Mouse (Mus musculus): ENCODE measurements at regions not wholly inside any gene's neighbourhood (a gene's known extent, or its start where the extent isn't known, plus 50 kb on each side); places are given as distances from the start of the nearest gene placed in this dataset.

GRCm38 (mm10) chr10:99654284-99654683 is 105.2 kb downstream of the Csl start:
- no peak for DNase-seq

DNA sequence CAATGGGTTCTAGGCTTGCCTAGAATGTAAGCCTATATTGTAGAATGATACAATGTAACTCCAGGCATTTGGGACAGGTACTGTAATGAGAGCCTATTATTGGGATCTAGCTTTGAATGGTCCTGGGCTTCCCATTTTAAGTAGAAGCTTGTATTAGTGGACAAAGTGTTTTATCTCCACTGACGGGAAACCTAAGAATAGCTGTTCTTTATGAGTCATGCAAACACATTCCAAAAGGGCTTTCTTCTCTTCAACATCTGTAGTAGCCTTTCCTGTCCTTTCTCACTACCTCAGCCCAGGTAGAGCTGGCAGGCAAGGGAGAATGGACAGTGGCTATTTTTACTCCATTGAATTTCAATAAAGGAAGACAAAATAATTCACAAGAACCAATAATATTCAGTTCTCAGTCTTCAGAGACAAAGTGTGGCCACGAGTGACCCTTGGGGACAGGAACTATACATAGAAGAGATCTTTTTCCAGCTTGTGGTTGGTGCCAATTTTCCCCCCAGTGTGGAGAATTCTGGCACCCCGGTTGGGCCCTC is 82.8 kb downstream of the Csl start:
- DNase-seq = no peak

DNA sequence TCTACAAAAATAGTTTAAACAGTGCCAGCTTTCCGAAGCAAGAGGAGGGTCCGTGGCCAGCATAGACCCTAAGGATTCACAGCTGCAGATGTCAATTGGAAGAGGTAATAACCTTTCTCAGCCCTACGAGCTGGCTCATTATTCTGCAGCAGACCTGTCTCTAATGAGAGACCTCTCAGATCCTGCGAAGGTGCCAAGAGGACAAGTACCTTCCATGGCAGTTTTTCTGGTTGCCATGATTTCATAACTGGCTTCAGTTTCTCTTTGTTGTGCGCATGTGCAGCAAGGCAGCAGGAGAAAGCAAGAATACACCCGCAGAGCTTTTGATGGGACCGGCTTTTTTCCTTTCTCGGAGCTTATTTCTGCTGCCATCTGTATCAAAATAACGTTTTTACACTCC is 81.4 kb downstream of the Csl start:
- DNase-seq = no peak

DNA sequence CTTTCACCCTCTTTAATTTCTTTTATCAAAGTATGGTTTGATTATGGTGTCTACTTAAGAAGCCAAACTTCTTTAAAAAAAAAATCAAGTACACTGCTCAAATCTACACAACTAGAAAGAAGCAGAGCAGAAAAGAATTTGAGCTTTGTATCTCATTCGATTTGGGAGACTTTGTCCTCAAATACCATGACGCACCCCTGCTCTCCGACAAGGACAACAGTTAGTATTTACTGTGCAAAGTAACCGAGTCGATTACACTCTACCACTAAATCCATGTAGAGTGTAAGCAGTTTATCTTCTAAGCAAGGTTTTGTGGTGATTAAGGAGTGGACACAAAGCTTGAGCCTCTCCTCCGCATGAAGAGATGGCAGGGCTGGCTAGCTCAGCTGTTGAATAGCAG is 79.6 kb downstream of the Csl start:
- no peak for DNase-seq

DNA sequence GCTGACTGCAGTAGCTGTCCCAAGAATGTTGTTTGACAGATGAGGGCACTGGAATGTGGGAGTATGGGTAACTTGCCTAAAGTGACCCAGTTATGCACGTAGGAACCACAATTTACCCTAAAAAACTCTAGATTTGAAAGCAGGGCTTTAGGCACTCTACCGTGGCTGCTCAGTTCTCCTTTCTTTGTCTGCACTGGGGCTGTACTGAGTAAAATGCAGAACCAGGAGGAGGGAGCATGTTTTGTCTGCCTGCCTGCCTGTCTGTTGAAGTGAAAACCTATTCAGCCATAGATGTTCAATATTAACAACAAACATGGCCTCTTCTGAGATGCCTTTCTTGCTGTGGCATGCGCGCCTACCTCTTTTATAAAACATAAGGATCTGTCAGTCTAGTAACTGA is 77.5 kb downstream of the Csl start:
- no peak for DNase-seq

- no peak for DNase-seq
These were observed 77.1 kb downstream of the Csl start for GRCm38 (mm10) chr10:99682350-99682749.

GRCm38 (mm10) chr10:99683310-99683709 is 76.1 kb downstream of the Csl start:
- no peak for DNase-seq

GRCm38 (mm10) chr10:99685911-99686310 is 73.5 kb downstream of the Csl start:
- no peak for DNase-seq

DNA sequence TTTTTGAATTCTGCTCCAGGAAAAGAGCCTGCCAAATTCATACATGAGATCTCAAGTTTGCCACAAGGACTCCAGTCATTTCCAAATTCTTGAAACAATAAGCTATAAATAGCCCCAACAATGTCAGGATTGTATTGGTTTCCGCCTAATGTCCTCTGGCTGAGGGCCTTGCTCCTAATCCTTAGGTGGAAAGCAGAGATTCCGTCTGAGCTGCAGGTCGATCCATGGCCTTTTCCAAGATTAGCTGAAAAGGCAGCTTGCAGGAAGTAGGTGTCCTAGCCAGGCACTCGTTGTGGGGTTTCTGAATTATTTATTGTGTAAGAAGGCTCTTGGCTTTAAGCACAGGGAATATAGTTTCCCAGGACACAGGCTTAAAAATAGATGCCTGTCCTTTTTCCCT is 72.4 kb downstream of the Csl start:
- no peak for DNase-seq

DNA sequence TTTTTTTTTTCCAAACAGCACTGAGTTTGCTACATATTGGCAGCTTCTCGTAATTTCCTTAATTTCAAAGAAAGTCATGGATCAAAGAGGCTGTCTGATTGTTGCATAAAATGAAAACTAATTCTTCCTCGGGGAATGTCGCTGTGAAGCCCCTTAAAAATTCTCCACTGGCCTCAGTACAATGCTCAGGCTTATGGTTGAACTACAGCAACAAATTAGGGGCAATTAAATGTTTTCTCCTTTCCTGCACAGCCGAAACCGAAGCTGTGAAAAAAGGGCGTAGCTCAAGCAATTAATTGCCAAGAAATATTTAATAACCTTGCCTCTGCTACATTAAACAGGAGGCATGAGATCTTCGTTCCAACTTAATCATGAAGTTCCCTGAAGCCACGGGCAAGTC is 61.8 kb downstream of the Csl start:
- DNase-seq = no peak

GRCm38 (mm10) chr10:99699498-99699897 is 60.0 kb downstream of the Csl start:
- no peak for DNase-seq

DNA sequence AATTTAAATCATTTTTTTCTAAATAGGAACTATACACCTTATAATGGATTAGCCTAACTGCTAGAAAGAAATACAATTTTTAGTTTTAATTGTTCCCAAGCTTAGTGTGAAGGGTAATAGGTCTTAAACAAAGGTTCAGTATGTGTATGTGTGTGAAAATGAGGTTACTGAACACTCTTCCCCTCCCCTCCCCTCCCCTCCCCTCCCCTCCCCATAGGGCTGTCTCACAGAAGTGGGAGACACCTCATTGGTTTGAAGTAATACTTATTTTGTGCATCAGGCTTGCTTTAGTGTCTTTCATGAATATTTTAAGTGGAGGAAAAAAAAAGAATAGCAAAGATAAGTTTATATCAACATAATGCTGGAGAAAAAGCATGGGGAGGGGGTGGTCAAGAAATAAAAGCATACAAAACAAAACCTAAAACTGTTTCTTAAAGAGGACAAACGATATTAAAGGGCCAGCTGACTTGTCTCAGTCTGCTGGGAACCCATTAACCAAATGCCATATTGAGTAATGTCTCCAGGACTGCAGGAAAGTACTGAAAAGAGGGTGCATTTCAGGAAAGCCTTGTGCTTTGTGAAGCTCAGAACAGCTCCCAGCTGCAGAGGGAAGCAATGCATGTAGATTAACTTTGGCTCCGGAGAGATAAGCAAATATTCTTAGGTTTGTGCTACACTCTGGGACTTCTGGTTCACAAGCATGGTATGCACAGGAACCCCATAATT is 59.2 kb downstream of the Csl start:
- no peak for DNase-seq
